Mouse (Mus musculus) 416B (cell line): ENCODE measurements at regions not wholly inside any gene's neighbourhood (a gene's known extent, or its start where the extent isn't known, plus 50 kb on each side); places are given as distances from the start of the nearest gene placed in this dataset.
"Not testable (repeated sequence)": the region's sequence is repeated elsewhere in the genome, so short reads cannot be mapped to it uniquely, and the experiment has no call there.

ENCODE experiments used
- DNase-seq: peaks from one replicate; pipeline ENCODE4 v3.0.0; 2011; ENCODE audit warnings: low read depth

- not testable (repeated sequence) for DNase-seq
These were observed 511.8 kb upstream of the Olfr1507 start for GRCm38 (mm10) chr14:53007323-53007722.

GRCm38 (mm10) chr14:53001289-53001688, 505.7 kb upstream of the Olfr1507 start:
- DNase-seq, result not testable (repeated sequence)

GRCm38 (mm10) chr14:52992106-52992760, 496.7 kb upstream of the Olfr1507 start:
- not testable (repeated sequence) for DNase-seq

- DNase-seq, result not testable (repeated sequence)
These were observed 495.7 kb upstream of the Olfr1507 start for GRCm38 (mm10) chr14:52991328-52991665.

GRCm38 (mm10) chr14:52990569-52991327, 495.2 kb upstream of the Olfr1507 start:
- DNase-seq, result not testable (repeated sequence)

- not testable (repeated sequence) for DNase-seq
These were observed 494.4 kb upstream of the Olfr1507 start for GRCm38 (mm10) chr14:52989940-52990339.

- not testable (repeated sequence) for DNase-seq
These were observed 493.0 kb upstream of the Olfr1507 start for GRCm38 (mm10) chr14:52988563-52988962.

- not testable (repeated sequence) for DNase-seq
These were observed 476.9 kb upstream of the Olfr1507 start for GRCm38 (mm10) chr14:52972207-52973003.

- not testable (repeated sequence) for DNase-seq
These were observed 466.6 kb upstream of the Olfr1507 start for GRCm38 (mm10) chr14:52962110-52962509.

GRCm38 (mm10) chr14:52956515-52956914, 461.0 kb upstream of the Olfr1507 start:
- DNase-seq, result not testable (repeated sequence)

GRCm38 (mm10) chr14:52944925-52945324, 449.4 kb upstream of the Olfr1507 start:
- DNase-seq, result not testable (repeated sequence)

GRCm38 (mm10) chr14:52942438-52942837, 446.9 kb upstream of the Olfr1507 start:
- DNase-seq, result not testable (repeated sequence)

GRCm38 (mm10) chr14:52941747-52942146, 446.2 kb upstream of the Olfr1507 start:
- not testable (repeated sequence) for DNase-seq

GRCm38 (mm10) chr14:52920138-52920537, 424.6 kb upstream of the Olfr1507 start:
- not testable (repeated sequence) for DNase-seq

- not testable (repeated sequence) for DNase-seq
These were observed 418.3 kb upstream of the Olfr1507 start for GRCm38 (mm10) chr14:52913814-52914213.

- not testable (repeated sequence) for DNase-seq
These were observed 404.1 kb upstream of the Olfr1507 start for GRCm38 (mm10) chr14:52899629-52900028.

- DNase-seq, result not testable (repeated sequence)
These were observed 402.8 kb upstream of the Olfr1507 start for GRCm38 (mm10) chr14:52898310-52898709.

GRCm38 (mm10) chr14:52879978-52880377, 384.4 kb upstream of the Olfr1507 start:
- DNase-seq, result not testable (repeated sequence)

GRCm38 (mm10) chr14:52863841-52864240, 368.3 kb upstream of the Olfr1507 start:
- DNase-seq, result not testable (repeated sequence)

GRCm38 (mm10) chr14:52863107-52863506, 367.6 kb upstream of the Olfr1507 start:
- not testable (repeated sequence) for DNase-seq

- not testable (repeated sequence) for DNase-seq
These were observed 366.9 kb upstream of the Olfr1507 start for GRCm38 (mm10) chr14:52862491-52862890.

GRCm38 (mm10) chr14:52855339-52855738, 359.8 kb upstream of the Olfr1507 start:
- DNase-seq, result not testable (repeated sequence)
